Mouse (Mus musculus) c-Kit-positive CD71-positive TER-119-positive erythroid progenitor cells, embryonic 14.5 days (primary cell): ENCODE data around the gene Myh1.

Experiments used
- DNase-seq: peaks from one replicate; pipeline ENCODE4 v3.0.0-alpha.2; 2013; ENCODE audit warnings: low spot score

Gene Myh1

DNA sequence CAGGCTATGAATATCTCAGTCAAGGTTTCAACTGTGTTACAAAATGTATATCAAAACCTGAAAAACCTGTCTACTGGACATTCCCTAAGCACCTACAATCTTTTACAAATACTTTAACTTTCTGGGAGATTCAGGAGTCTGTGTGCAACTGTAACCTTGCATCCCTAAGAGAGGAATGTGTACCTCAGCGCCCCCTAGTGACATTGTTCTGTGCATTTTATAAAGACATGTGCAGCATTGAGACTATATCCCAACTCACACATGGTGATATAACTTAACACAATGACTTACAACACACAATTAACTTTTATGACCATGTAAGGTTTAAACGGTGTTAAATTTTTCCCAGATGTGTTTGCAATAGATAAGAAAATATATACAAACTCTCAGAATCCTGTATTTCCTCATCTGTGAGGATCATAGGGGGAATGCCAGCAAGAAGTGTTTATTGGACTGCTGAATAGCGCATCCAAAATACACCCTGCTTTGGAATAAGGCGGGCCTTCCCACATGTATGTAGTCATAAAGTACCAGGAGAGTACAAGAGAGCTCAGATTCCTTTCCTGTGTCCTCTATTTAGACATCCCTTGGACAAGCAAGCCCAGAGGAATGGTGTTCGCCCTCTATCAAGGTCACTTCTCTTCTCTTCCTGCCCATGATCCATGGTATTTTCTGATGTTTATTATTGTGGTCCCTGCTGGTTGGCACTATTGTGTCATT lies 35.9 kb downstream of the Myh1 start:
- DNase-seq: peak; percentile 3

DNA sequence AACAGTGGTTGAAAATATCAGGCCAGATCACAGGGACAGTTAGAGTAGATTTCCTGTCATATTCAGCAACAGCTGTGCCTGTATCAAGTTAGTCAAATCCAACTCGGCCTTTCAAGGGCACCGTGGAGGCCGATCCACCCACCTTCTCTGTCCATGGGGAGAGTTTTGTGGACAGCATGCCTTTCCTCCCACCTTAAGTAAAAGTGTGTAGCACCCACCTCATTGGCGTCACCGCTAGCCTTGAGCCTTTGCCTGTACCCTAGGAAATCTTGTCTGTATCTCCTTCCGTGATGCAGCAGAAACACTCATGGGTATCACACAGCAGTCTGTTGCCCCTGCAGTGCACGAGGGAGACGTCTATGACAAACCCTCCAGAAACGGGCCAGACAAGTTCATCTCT lies 36.9 kb downstream of the Myh1 start:
- DNase-seq: no peak

GRCm38 (mm10) chr11:67237481-67238079 lies 37.7 kb downstream of the Myh1 start, which contains the start of gene Myh4:
TSS of gene Myh4 (plus strand) at chr11:67238029.
- no peak for DNase-seq

DNA sequence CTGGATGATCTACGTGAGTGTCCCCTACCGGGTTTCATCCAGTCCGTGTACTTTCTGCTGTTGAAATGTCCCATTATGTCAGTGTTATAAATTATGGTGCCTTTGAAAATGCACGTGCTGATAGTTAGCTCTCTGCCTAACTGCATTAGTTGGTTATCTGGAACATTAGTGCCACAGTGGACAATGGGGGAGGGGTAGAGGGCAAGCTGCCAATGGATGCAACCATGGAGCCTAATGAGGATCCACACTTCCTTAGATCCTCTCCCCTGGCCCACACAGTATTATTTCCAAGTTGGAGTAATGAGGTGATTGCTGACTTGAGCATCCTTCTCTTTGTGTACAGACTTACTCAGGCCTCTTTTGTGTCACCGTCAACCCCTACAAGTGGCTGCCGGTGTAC lies 41.2 kb downstream of the Myh1 start:
- DNase-seq: no peak

DNA sequence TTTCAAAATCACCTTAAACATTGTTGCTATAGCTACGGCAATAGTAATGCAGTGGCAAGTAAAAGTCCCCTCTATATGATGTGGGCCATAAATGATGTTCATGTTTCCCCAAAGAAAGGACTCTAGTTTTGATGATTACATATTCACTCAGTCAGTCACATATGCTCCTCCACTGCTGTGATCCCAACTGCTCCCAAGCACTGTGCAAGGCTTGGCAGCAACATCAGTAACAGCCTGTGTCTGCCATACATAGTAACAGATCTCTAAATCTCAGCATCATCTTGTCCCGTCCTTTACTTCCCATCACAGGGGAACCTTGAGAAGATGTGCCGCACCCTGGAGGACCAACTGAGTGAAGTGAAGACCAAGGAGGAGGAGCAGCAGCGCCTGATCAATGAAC lies 53.8 kb downstream of the Myh1 start:
- DNase-seq: no peak

GRCm38 (mm10) chr11:67257048-67257447 lies 57.2 kb downstream of the Myh1 start:
- DNase-seq: no peak

DNA sequence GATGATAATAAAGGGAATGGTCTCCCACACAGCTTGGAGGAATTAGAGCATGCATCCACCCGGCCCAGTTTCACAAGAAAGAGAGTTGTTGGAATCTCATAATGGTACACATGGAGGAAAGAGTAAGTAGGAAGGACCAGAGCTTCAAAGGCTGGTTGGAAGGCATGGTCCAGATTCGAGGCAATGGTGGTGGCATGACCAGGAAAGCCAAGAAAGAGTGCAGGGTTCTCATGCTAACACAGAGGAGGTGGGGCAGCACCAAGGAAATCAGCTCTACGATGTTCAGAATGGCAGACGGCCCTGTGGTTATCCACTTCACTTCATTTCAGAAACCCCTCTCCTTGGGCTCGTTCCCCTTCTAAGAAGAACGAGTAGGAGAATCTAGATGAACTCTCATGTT lies 61.1 kb downstream of the Myh1 start:
- DNase-seq: no peak
